Mouse (Mus musculus) lung, embryonic 16.5 days (tissue): Measurements from ENCODE around the gene Ift74. TPM values are rescaled to one million over a fixed set of nuclear protein-coding genes. Genes with fewer than 3 reads are reported as not detected.

Experiments used
- ATAC-seq: fragments of 200-750 bp; cut with Nextera tagmentation; 2 replicates; pipeline ENCODE4 v1.8.0; 2017; ENCODE audit warnings: low read depth, mild to moderate bottlenecking, moderate library complexity
- H3K27ac ChIP-seq: fragments of 300-500 bp; sonication (generic); 2 replicates; pipeline ENCODE4 v1.5.1; 2014; ENCODE audit warnings: mild to moderate bottlenecking, control low read depth, low read length
- H3K27me3 ChIP-seq: fragments of 300-500 bp; sonication (generic); 2 replicates; pipeline ENCODE4 v1.6.1; 2014; ENCODE audit warnings: low read depth, low read length, mixed read lengths; ENCODE audit not compliant: control insufficient read depth, insufficient read depth
- H3K36me3 ChIP-seq: fragments of 300-500 bp; sonication (generic); 2 replicates; pipeline ENCODE4 v1.6.1; 2014; ENCODE audit warnings: low read length; ENCODE audit not compliant: control insufficient read depth, insufficient read depth
- H3K4me1 ChIP-seq: fragments of 300-500 bp; sonication (generic); replicated peaks from 2 replicates; pipeline ENCODE4 v1.6.1; 2014; ENCODE audit warnings: low read length, mixed read lengths; ENCODE audit not compliant: control insufficient read depth, insufficient read depth
- H3K4me2 ChIP-seq: fragments of 300-500 bp; sonication (generic); 2 replicates; pipeline ENCODE4 v1.6.1; 2014; ENCODE audit warnings: low read depth, low read length, control low read depth
- H3K4me3 ChIP-seq: fragments of 300-500 bp; sonication (generic); 2 replicates; pipeline ENCODE4 v1.5.1; 2014; ENCODE audit warnings: mild to moderate bottlenecking, low read length, control low read depth
- H3K9ac ChIP-seq: fragments of 300-500 bp; sonication (generic); 2 replicates; pipeline ENCODE4 v1.6.1; 2014; ENCODE audit warnings: low read length, control low read depth
- H3K9me3 ChIP-seq: fragments of 300-500 bp; sonication (generic); 2 replicates; pipeline ENCODE4 v1.6.1; 2016; ENCODE audit warnings: low read length; ENCODE audit not compliant: control insufficient read depth
- WGBS: fragments of 180-500 bp; shearing (Covaris S2); extraction: QIAGEN DNeasy Blood & Tissue Kit; methylation state at CpG from one replicate; pipeline ENCODE4 v1.1.7; 2014; 5-methylcytosine and 5-hydroxymethylcytosine counted together
- polyA plus RNA-seq: library from polyadenylated mRNA; unstranded; fragments of >200 nt; fragmentation: Nextera tagmentation; extraction: Ambion mirVana; gene quantifications from 2 replicates; pipeline ENCODE4 v1.2.1, GENCODE M21; 2015

The Ift74 gene
- polyA plus RNA-seq: 28.8 and 32.5 TPM in 2 replicates

DNA sequence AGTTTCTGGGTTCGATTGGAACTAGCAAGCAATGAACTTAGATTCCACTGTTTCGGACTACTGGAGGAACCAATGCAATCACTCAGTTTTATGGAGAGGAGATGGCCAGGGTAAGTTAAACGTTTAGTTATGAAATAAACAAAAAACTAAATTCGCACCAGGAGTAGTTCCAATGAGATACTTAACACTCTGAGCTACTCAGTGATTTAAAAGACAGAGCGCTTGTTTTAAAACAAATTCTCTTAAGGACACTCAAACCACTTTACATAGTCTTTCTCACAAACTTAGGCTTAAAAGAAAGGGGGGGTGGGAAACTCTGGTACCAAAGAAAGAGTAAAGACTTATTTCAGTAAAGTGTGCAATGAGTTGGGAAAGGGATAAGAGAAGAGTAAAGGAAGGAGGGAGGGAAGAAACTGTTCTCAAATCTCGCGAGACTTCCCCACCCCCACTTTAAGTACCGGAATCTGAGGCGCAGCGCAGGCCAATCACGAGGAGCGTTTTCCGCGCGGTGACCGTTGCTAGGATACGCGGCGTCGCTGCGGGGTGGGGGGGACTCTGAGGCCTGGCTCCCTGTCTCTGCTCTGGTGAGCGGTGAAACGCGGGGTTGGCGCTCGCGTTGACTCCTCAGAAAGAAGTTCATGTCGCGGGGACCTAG is at the start of gene Ift74:
Ift74 (plus strand) TSS at position 520 of the 655 bp plus-strand sequence.
- no peaks in the 10 kb centered on the region for H3K27me3 ChIP-seq
- H3K9me3 ChIP-seq: no peaks in the 10 kb centered on the region
- H3K4me1 ChIP-seq: peaks cover 5% of the 10 kb centered on the region; the same call in 1 of the 2 replicates
- peak; percentile 100 for ATAC-seq
- peak within 1 kb of the TSS; percentile 83 for H3K9ac ChIP-seq
- H3K36me3 ChIP-seq: no peaks in the 10 kb centered on the region
- peak within 1 kb of the TSS; percentile 82 for H3K4me2 ChIP-seq
- WGBS: 3% methylated on average over 29 of the region's 29 CpGs
- H3K4me3 ChIP-seq: peak within 1 kb of the TSS; percentile 82
- H3K27ac ChIP-seq: peak within 1 kb of the TSS; percentile 68

DNA sequence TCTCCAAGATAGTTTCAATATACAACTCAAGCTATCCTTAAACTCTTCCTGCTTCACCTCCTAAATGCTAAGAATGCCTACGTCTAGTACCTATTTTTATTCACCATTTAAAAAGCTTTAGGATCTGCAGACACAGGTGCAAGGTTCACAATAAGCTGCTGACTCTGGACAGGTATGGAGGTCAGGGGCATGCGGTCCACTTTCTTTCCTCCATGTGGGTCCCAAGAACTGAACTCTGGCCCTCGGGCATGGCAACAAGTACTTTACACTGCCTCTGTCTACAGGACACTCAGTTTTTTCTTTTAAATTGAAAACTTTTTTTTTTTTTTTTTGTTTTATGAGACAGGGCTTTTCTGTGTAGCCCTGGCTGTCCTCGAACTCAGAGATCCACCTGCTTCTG is 41.6 kb upstream of the Ift74 start:
- H3K9me3 ChIP-seq: no peaks in the 10 kb centered on the region
- H3K27me3 ChIP-seq: no peaks in the 10 kb centered on the region
- no peak overlapping the region for H3K4me2 ChIP-seq
- WGBS: 93% methylated on average over 4 of the region's 4 CpGs
- H3K4me1 ChIP-seq: no peaks in the 10 kb centered on the region
- H3K9ac ChIP-seq: no peak overlapping the region
- H3K36me3 ChIP-seq: peaks cover 12% of the 10 kb centered on the region
- no peak for ATAC-seq
- H3K27ac ChIP-seq: no peak overlapping the region
- H3K4me3 ChIP-seq: no peak overlapping the region

DNA sequence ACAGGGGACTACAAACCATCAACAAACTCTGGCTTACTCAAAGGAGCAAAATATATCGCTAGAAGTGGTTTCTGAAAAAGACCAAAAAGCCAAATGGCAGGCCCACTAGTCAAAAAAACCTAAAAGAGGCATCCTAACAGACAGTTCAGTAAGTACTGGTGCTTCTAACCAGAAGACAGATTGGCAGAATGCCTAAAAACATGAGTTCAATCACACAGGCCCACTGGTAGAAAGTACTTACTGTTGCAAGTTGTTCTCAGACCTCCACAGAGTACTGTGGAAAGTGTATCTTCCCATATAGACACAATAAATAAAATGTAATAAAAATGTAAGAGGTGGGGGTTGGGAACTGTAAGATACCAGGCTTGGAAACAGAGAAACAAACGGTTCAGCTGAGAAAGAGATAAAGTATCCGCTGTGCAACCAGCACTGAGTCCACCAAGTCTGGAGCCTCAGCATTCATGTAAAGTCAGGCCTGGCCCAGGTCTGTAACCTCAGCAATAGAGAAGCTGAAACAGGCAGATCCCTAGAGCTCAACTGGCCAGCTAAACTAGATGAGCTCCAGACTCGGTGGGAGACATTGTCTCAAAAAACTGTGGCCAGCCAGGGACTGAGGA is 22.4 kb upstream of the Ift74 start:
- H3K4me3 ChIP-seq: no peak overlapping the region
- no peaks in the 10 kb centered on the region for H3K9me3 ChIP-seq
- no peaks in the 10 kb centered on the region for H3K27me3 ChIP-seq
- no peak overlapping the region for H3K4me2 ChIP-seq
- H3K4me1 ChIP-seq: no peaks in the 10 kb centered on the region
- H3K27ac ChIP-seq: no peak overlapping the region
- WGBS: 59% methylated on average over 4 of the region's 4 CpGs
- no peak for ATAC-seq
- no peaks in the 10 kb centered on the region for H3K36me3 ChIP-seq
- H3K9ac ChIP-seq: no peak overlapping the region

DNA sequence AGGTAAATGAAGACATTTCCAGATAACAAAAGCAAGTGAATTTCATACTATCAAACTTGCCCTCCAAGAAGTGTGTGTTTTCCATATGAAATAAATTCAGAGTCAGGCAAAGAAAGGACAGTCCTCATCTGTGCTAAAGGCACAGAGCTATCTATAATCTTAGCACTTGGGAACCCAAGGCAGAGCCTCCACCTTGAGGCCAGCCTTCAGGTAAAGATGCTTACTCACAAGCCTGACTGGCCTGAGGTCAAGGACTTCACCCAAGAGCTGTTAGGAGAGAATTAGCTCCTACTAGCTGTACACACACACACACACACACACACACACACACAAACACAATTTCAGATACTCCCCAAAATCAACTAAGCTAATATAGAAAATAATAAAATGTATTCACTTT is 21.6 kb upstream of the Ift74 start:
- no peak overlapping the region for H3K4me2 ChIP-seq
- H3K9me3 ChIP-seq: no peaks in the 10 kb centered on the region
- no peaks in the 10 kb centered on the region for H3K36me3 ChIP-seq
- H3K4me1 ChIP-seq: no peaks in the 10 kb centered on the region
- no peak for ATAC-seq
- no peak overlapping the region for H3K4me3 ChIP-seq
- H3K9ac ChIP-seq: no peak overlapping the region
- no peak overlapping the region for H3K27ac ChIP-seq
- no peaks in the 10 kb centered on the region for H3K27me3 ChIP-seq

DNA sequence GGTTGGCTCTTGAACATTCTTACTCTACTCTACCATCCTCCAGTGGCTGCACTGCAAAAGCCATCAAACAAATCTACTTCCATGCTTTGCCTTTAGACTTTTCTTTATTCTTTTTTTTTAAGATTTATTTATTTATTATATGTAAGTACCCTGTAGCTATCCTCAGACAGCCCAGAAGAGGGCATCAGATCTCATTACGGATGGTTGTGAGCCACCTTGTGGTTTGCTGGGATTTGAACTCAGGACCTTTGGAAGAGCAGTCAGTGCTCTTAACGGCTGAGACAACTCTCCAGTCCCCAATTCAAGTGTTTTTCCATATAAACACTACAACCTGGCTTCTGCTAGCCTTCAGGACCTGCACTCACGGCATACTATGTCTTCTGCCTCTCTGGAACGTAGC is 12.9 kb upstream of the Ift74 start:
- Histone ChIP-seq H3K36me3 (no peaks in the 10 kb centered on the region), H3K9ac (no peak overlapping the region), H3K4me3 (no peak overlapping the region), H3K27me3 (no peaks in the 10 kb centered on the region), H3K27ac (no peak overlapping the region), H3K4me1 (peaks cover 13% of the 10 kb centered on the region), H3K4me2 (peak overlapping the region; percentile 68; the same call in 1 of the 2 replicates), H3K9me3 (no peaks in the 10 kb centered on the region)
- WGBS: 78% methylated on average over 4 of the region's 4 CpGs
- no peak for ATAC-seq

GRCm38 (mm10) chr4:94602496-94603030 is 11.7 kb upstream of the Ift74 start:
- no peaks in the 10 kb centered on the region for H3K9me3 ChIP-seq
- under 1% methylated on average over 33 of the region's 33 CpGs for WGBS
- peak; percentile 67; the same call in 1 of the 2 replicates for ATAC-seq
- H3K4me3 ChIP-seq: peak overlapping the region; percentile 85
- peak overlapping the region; percentile 96 for H3K9ac ChIP-seq
- peak overlapping the region; percentile 68 for H3K4me2 ChIP-seq
- H3K27ac ChIP-seq: peak overlapping the region; percentile 90
- no peaks in the 10 kb centered on the region for H3K36me3 ChIP-seq
- no peaks in the 10 kb centered on the region for H3K27me3 ChIP-seq
- H3K4me1 ChIP-seq: peaks cover 13% of the 10 kb centered on the region

DNA sequence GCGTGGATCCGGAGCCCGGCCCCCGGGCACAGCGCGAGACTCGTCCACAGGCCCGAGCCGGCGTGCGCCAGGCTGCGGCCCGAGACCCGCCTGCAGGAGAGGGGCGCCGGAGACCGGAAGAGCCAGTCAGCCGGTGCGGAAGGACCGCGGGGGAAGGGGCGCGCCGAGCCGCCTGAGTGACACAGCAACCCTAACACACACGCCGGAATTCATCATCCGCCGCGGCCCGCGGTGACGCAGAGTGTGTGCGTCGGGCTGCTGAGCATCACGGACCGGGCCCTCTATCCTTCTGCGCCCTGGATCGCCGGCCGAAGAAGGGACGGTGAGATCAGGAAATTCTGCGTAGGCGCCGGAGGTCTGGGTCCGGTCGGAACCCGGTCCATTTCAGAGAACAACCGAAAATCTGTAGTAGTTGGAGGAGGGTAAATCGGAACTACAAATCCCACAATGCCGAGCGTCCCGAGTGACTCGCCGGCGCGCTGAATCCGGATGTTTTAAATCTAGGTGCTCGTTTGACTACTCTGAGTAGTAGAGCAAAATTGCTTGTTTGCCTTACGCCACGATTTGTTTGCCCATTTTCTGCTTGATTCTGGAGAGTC is 11.2 kb upstream of the Ift74 start, which contains the start of gene Plaa:
Plaa (minus strand) TSS at position 214 of the 599 bp plus-strand sequence.
- Histone ChIP-seq H3K27me3 (no peaks in the 10 kb centered on the region), H3K4me3 (peak within 1 kb of the TSS; percentile 85), H3K9ac (peak within 1 kb of the TSS; percentile 96), H3K9me3 (no peaks in the 10 kb centered on the region), H3K4me1 (peaks cover 13% of the 10 kb centered on the region), H3K36me3 (no peaks in the 10 kb centered on the region), H3K4me2 (peak within 1 kb of the TSS; percentile 91), H3K27ac (peak within 1 kb of the TSS; percentile 90)
- ATAC-seq: peak; percentile 99
- WGBS: under 1% methylated on average over 60 of the region's 61 CpGs

DNA sequence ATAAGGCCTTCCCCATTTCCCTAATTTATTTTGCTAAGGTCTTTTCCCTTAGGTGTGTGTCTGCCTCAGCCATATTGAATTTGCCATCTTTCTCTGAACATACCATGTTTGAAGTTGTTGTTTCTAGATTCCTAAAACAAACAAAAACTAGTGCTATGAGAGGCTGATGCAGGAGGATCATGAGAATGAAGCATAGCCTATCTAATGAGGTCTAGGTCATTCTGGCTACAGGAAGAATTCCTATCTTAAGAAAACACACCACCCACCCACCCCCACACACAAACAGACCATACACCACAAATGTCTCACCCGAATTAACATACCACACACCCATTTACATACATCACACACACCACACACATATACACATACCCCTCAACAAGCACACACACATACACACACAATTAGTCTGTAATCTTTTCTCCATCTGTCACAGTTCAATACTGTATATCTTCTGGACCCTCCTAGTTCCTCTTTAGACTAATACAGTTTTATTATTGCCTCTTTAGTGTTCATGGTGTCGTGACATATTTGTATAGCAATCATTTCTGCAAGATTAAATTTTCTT is 9.8 kb upstream of the Ift74 start:
- H3K4me3 ChIP-seq: no peak overlapping the region
- peaks cover 13% of the 10 kb centered on the region for H3K4me1 ChIP-seq
- no peak overlapping the region for H3K9ac ChIP-seq
- H3K27me3 ChIP-seq: no peaks in the 10 kb centered on the region
- no peak for ATAC-seq
- H3K36me3 ChIP-seq: no peaks in the 10 kb centered on the region
- no peaks in the 10 kb centered on the region for H3K9me3 ChIP-seq
- H3K4me2 ChIP-seq: no peak overlapping the region; the same call in 1 of the 2 replicates
- WGBS: 89% methylated on average over 2 of the region's 2 CpGs
- H3K27ac ChIP-seq: no peak overlapping the region

DNA sequence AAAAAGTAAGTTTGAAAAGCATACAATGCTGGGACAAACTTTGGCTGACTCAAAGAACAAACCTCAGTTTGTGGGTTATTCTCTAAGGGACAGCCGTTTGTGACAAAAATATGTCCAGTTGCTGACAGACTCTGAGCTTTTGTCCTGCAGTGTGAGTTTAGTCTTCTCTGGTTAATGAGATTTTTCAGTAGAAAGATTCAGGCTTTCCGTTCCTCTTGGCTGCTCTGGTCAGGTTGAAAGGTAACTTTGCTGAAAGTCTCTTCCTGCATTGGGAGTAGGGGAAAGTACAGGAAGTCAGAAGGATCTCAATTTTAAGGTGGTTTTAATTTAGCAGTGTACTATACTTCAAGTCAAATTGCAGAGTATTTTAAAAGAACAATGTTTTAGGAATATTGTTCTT is 8.7 kb upstream of the Ift74 start:
- Histone ChIP-seq H3K9me3 (no peaks in the 10 kb centered on the region), H3K4me1 (peaks cover 12% of the 10 kb centered on the region), H3K4me2 (no peak overlapping the region), H3K4me3 (no peak overlapping the region), H3K9ac (no peak overlapping the region), H3K27me3 (no peaks in the 10 kb centered on the region), H3K36me3 (no peaks in the 10 kb centered on the region), H3K27ac (no peak overlapping the region)
- WGBS: 80% methylated on average over 2 of the region's 2 CpGs
- no peak for ATAC-seq
